Mouse (Mus musculus): ENCODE data around the gene Lancl1.

DNA sequence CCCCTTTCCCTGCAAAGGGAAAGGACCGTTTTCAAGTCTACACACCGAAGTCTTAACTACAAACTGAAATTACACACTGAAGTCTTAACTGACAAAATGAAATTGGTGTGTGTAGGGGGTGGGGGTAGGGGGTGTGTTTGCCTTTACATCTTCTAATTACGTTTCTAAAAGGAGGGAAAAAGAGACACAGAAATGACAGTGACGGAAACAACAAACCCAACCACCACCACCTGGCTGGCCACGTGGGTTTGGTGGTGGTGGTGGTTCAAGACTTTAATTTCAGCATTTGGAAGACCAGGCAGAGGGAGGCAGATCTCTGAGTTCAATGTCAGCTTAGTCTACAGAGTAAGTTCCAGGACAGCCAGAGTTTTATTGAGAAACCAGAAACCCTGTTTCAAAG is 411 bp upstream of the Lancl1 start:
- TF ChIP-seq POLR2A (IDR thresholded peaks at IDR 0.05; ENCODE audit: borderline replicate concordance, control insufficient read depth, low read depth, low read length), result no peak
- TF ChIP-seq CTCF (IDR thresholded peaks at IDR 0.05; ENCODE audit: control insufficient read depth, insufficient read depth, low read length), result no peak

Data from bone marrow, adult 2 months (tissue).